Mouse (Mus musculus): ENCODE data around the gene A930018P22Rik.
"Not testable (repeated sequence)": the region's sequence is repeated elsewhere in the genome, so short reads cannot be mapped to it uniquely, and the experiment has no call there.

DNA sequence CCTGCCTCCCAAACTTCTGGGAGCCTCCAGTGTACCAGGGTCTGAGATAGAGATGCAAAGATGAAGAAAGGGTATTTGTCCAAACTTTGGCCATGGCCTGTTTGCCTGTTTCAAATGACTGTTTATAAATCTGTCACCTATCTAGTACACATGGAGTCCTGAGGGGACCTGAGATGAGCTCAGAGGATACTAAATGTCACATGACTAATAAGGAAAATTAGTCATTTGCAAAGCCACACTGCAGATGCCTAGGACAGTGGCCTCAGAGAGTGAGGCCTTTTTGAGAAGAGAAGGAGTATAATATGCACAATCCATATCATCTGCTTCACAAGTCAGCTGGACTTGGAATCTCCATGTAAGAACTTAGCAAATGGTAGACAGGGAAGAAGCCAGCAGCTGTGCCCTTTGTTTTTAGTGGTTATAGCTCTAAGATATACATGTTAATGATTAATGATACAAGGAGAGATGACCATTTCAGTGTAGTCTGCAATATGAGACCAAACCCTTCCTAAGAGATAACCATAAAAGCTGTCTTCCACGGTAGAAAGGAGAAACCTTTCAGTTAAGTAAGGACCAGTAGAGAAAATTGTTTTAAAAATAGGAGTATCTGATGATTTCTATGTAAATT, 11.3 kb upstream of the A930018P22Rik start:
- TF ChIP-seq POLR2A (IDR thresholded peaks at IDR 0.05; ENCODE audit: borderline replicate concordance, extremely low read depth, insufficient read depth, insufficient read length, poor library complexity, severe bottlenecking); CTCF (IDR thresholded peaks at IDR 0.05; ENCODE audit: borderline replicate concordance, extremely low read depth, insufficient read depth, insufficient read length): not testable (repeated sequence)

All from brain, embryonic 14.5 days (tissue).